Mouse (Mus musculus): ENCODE results near the gene Mindy3.

DNA sequence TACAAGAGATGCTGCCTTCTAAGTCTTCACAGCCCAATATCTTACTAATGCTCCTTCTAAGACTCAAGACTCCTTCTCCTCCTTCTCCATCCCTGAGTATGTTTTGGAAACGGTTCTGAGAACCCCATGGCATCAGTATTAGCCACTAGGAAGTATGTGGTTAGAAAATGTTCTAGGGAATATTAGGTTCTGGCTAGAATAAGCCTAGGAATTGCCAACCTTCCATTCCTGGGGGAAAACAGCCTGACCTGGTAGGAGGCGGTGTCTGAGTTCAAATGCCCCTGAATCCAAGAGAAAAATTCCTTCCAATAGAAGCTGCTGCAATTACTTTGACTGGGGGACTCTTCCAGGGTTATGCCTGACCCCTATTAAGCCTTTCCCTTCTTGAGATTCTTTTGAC is 93.4 kb downstream of the Mindy3 start:
- TF ChIP-seq CTCF (IDR thresholded peaks at IDR 0.05; ENCODE audit: borderline replicate concordance, insufficient read depth, low read depth, low read length) = no peak
- TF ChIP-seq POLR2A (IDR thresholded peaks at IDR 0.05; ENCODE audit: borderline replicate concordance, insufficient read depth, low read length) = no peak
